Mouse (Mus musculus): ENCODE results near the gene Grap. TPM values are rescaled to one million over a fixed set of nuclear protein-coding genes. Genes with fewer than 3 reads are reported as not detected.

Gene Grap
- polyA plus RNA-seq, 1 experiment from 2014 or later, result 10.3 TPM

- no peak overlapping the region for H3K9ac ChIP-seq (ENCODE audit: low read length)
- no peak overlapping the region for H3K27ac ChIP-seq (replicated peaks in 1 of 2; ENCODE audit: control insufficient read depth in 1 of 2, insufficient read depth in 1 of 2, low read depth in 2 of 2, low read length in 2 of 2)
- H3K9me3 ChIP-seq (ENCODE audit: control insufficient read depth, low read length), result no peaks in the 10 kb centered on the region
- H3K36me3 ChIP-seq (ENCODE audit: control insufficient read depth, insufficient read depth, low read length), result no peaks in the 10 kb centered on the region
- H3K27me3 ChIP-seq (ENCODE audit: control insufficient read depth, insufficient read depth, low read length), result no peaks in the 10 kb centered on the region
- no peak overlapping the region for H3K4me2 ChIP-seq (ENCODE audit: low read length)
- WGBS, result 88% methylated on average over 5 of the region's 5 CpGs
- H3K4me3 ChIP-seq (ENCODE audit: control insufficient read depth in 1 of 2, insufficient read depth in 1 of 2, low read depth in 1 of 2, low read length in 2 of 2), result no peak overlapping the region
- H3K4me1 ChIP-seq (ENCODE audit: control insufficient read depth in 2 of 2, insufficient read depth in 2 of 2, low read length in 2 of 2), result peaks cover 13 to 15% of the 10 kb centered on the region in 2 experiments
- no peak for ATAC-seq (ENCODE audit: insufficient number of reproducible peaks, insufficient read depth, low FRiP score, low read depth)
Measured at GRCm38 (mm10) chr11:61692996-61693395, 39.9 kb downstream of the Grap start.

- Histone ChIP-seq H3K27ac (replicated peaks in 1 of 2; ENCODE audit: control insufficient read depth in 1 of 2, insufficient read depth in 1 of 2, low read depth in 2 of 2, low read length in 2 of 2) (no peak overlapping the region), H3K36me3 (ENCODE audit: control insufficient read depth, insufficient read depth, low read length) (no peaks in the 10 kb centered on the region), H3K4me3 (ENCODE audit: control insufficient read depth in 1 of 2, insufficient read depth in 1 of 2, low read depth in 1 of 2, low read length in 2 of 2) (no peak overlapping the region), H3K9ac (ENCODE audit: low read length) (no peak overlapping the region), H3K4me1 (ENCODE audit: control insufficient read depth in 2 of 2, insufficient read depth in 2 of 2, low read length in 2 of 2) (no peaks in the 10 kb centered on the region), H3K4me2 (ENCODE audit: low read length) (no peak overlapping the region), H3K27me3 (ENCODE audit: control insufficient read depth, insufficient read depth, low read length) (no peaks in the 10 kb centered on the region), H3K9me3 (ENCODE audit: control insufficient read depth, low read length) (no peaks in the 10 kb centered on the region)
- ATAC-seq (ENCODE audit: insufficient number of reproducible peaks, insufficient read depth, low FRiP score, low read depth), result no peak
Measured at GRCm38 (mm10) chr11:61698852-61699251, 45.8 kb downstream of the Grap start.

GRCm38 (mm10) chr11:61699460-61699859, 46.4 kb downstream of the Grap start:
- no peak for ATAC-seq (ENCODE audit: insufficient number of reproducible peaks, insufficient read depth, low FRiP score, low read depth)
- WGBS, result 89% methylated on average over 5 of the region's 5 CpGs
- Histone ChIP-seq H3K36me3 (ENCODE audit: control insufficient read depth, insufficient read depth, low read length) (no peaks in the 10 kb centered on the region), H3K4me2 (ENCODE audit: low read length) (no peak overlapping the region), H3K27ac (replicated peaks in 1 of 2; ENCODE audit: control insufficient read depth in 1 of 2, insufficient read depth in 1 of 2, low read depth in 2 of 2, low read length in 2 of 2) (no peak overlapping the region), H3K4me3 (ENCODE audit: control insufficient read depth in 1 of 2, insufficient read depth in 1 of 2, low read depth in 1 of 2, low read length in 2 of 2) (no peak overlapping the region), H3K9ac (ENCODE audit: low read length) (no peak overlapping the region), H3K4me1 (ENCODE audit: control insufficient read depth in 2 of 2, insufficient read depth in 2 of 2, low read length in 2 of 2) (no peaks in the 10 kb centered on the region), H3K27me3 (ENCODE audit: control insufficient read depth, insufficient read depth, low read length) (no peaks in the 10 kb centered on the region), H3K9me3 (ENCODE audit: control insufficient read depth, low read length) (no peaks in the 10 kb centered on the region)

- Histone ChIP-seq H3K27me3 (ENCODE audit: control insufficient read depth, insufficient read depth, low read length) (no peaks in the 10 kb centered on the region), H3K27ac (replicated peaks in 1 of 2; ENCODE audit: control insufficient read depth in 1 of 2, insufficient read depth in 1 of 2, low read depth in 2 of 2, low read length in 2 of 2) (no peak overlapping the region)
- peak; percentile 26; the same call in 1 of the 2 replicates for ATAC-seq (ENCODE audit: insufficient number of reproducible peaks, insufficient read depth, low FRiP score, low read depth)
Measured at GRCm38 (mm10) chr11:61699933-61700332, 46.9 kb downstream of the Grap start.

GRCm38 (mm10) chr11:61701696-61702095, 48.6 kb downstream of the Grap start:
- H3K36me3 ChIP-seq (ENCODE audit: control insufficient read depth, insufficient read depth, low read length), result no peaks in the 10 kb centered on the region

More at GRCm38 (mm10) chr11:61699933-61700332, 46.9 kb downstream of the Grap start:
- 63% methylated on average over 4 of the region's 4 CpGs for WGBS
- no peak overlapping the region for H3K4me3 ChIP-seq (ENCODE audit: control insufficient read depth in 1 of 2, insufficient read depth in 1 of 2, low read depth in 1 of 2, low read length in 2 of 2)
- no peak overlapping the region for H3K4me2 ChIP-seq (ENCODE audit: low read length)
- no peak overlapping the region for H3K9ac ChIP-seq (ENCODE audit: low read length)
- no peaks in the 10 kb centered on the region for H3K9me3 ChIP-seq (ENCODE audit: control insufficient read depth, low read length)
- H3K4me1 ChIP-seq (ENCODE audit: control insufficient read depth in 2 of 2, insufficient read depth in 2 of 2, low read length in 2 of 2), result no peaks in the 10 kb centered on the region
- H3K36me3 ChIP-seq (ENCODE audit: control insufficient read depth, insufficient read depth, low read length), result no peaks in the 10 kb centered on the region

GRCm38 (mm10) chr11:61702494-61702893, 49.4 kb downstream of the Grap start:
- no peak overlapping the region for H3K9ac ChIP-seq (ENCODE audit: low read length)
- H3K36me3 ChIP-seq (ENCODE audit: control insufficient read depth, insufficient read depth, low read length), result no peaks in the 10 kb centered on the region
- H3K27ac ChIP-seq (replicated peaks in 1 of 2; ENCODE audit: control insufficient read depth in 1 of 2, insufficient read depth in 1 of 2, low read depth in 2 of 2, low read length in 2 of 2), result no peak overlapping the region
- ATAC-seq (ENCODE audit: insufficient number of reproducible peaks, insufficient read depth, low FRiP score, low read depth), result no peak
- WGBS, result 86% methylated on average over 5 of the region's 5 CpGs
- H3K4me2 ChIP-seq (ENCODE audit: low read length), result no peak overlapping the region
- H3K4me3 ChIP-seq (ENCODE audit: control insufficient read depth in 1 of 2, insufficient read depth in 1 of 2, low read depth in 1 of 2, low read length in 2 of 2), result no peak overlapping the region
- no peaks in the 10 kb centered on the region for H3K27me3 ChIP-seq (ENCODE audit: control insufficient read depth, insufficient read depth, low read length)
- H3K4me1 ChIP-seq (ENCODE audit: control insufficient read depth in 2 of 2, insufficient read depth in 2 of 2, low read length in 2 of 2), result no peaks in the 10 kb centered on the region
- H3K9me3 ChIP-seq (ENCODE audit: control insufficient read depth, low read length), result no peaks in the 10 kb centered on the region

More at GRCm38 (mm10) chr11:61701696-61702095, 48.6 kb downstream of the Grap start:
- ATAC-seq (ENCODE audit: insufficient number of reproducible peaks, insufficient read depth, low FRiP score, low read depth), result no peak
- Histone ChIP-seq H3K9ac (ENCODE audit: low read length) (no peak overlapping the region), H3K27me3 (ENCODE audit: control insufficient read depth, insufficient read depth, low read length) (no peaks in the 10 kb centered on the region), H3K4me2 (ENCODE audit: low read length) (no peak overlapping the region), H3K4me1 (ENCODE audit: control insufficient read depth in 2 of 2, insufficient read depth in 2 of 2, low read length in 2 of 2) (no peaks in the 10 kb centered on the region), H3K9me3 (ENCODE audit: control insufficient read depth, low read length) (no peaks in the 10 kb centered on the region), H3K27ac (replicated peaks in 1 of 2; ENCODE audit: control insufficient read depth in 1 of 2, insufficient read depth in 1 of 2, low read depth in 2 of 2, low read length in 2 of 2) (no peak overlapping the region), H3K4me3 (ENCODE audit: control insufficient read depth in 1 of 2, insufficient read depth in 1 of 2, low read depth in 1 of 2, low read length in 2 of 2) (no peak overlapping the region)
- WGBS, result 82% methylated on average over 5 of the region's 5 CpGs

- no peaks in the 10 kb centered on the region for H3K27me3 ChIP-seq (ENCODE audit: control insufficient read depth, insufficient read depth, low read length)
- H3K9me3 ChIP-seq (ENCODE audit: control insufficient read depth, low read length), result no peaks in the 10 kb centered on the region
- no peak overlapping the region for H3K4me2 ChIP-seq (ENCODE audit: low read length)
- no peak overlapping the region for H3K27ac ChIP-seq (replicated peaks in 1 of 2; ENCODE audit: control insufficient read depth in 1 of 2, insufficient read depth in 1 of 2, low read depth in 2 of 2, low read length in 2 of 2)
- no peaks in the 10 kb centered on the region for H3K36me3 ChIP-seq (ENCODE audit: control insufficient read depth, insufficient read depth, low read length)
- no peaks in the 10 kb centered on the region for H3K4me1 ChIP-seq (ENCODE audit: control insufficient read depth in 2 of 2, insufficient read depth in 2 of 2, low read length in 2 of 2)
- no peak for ATAC-seq (ENCODE audit: insufficient number of reproducible peaks, insufficient read depth, low FRiP score, low read depth)
- no peak overlapping the region for H3K4me3 ChIP-seq (ENCODE audit: control insufficient read depth in 1 of 2, insufficient read depth in 1 of 2, low read depth in 1 of 2, low read length in 2 of 2)
- WGBS, result 92% methylated on average over 2 of the region's 2 CpGs
- no peak overlapping the region for H3K9ac ChIP-seq (ENCODE audit: low read length)
Measured at GRCm38 (mm10) chr11:61705581-61705980, 52.5 kb downstream of the Grap start.

- WGBS, result 32% methylated on average over 4 of the region's 4 CpGs
- ATAC-seq (ENCODE audit: insufficient number of reproducible peaks, insufficient read depth, low FRiP score, low read depth), result no peak
- H3K27ac ChIP-seq (replicated peaks in 1 of 2; ENCODE audit: control insufficient read depth in 1 of 2, insufficient read depth in 1 of 2, low read depth in 2 of 2, low read length in 2 of 2), result no peak overlapping the region
Measured at GRCm38 (mm10) chr11:61706232-61706631, 53.2 kb downstream of the Grap start.

More at GRCm38 (mm10) chr11:61706232-61706631, 53.2 kb downstream of the Grap start:
- Histone ChIP-seq H3K4me3 (ENCODE audit: control insufficient read depth in 1 of 2, insufficient read depth in 1 of 2, low read depth in 1 of 2, low read length in 2 of 2) (no peak overlapping the region), H3K4me1 (ENCODE audit: control insufficient read depth in 2 of 2, insufficient read depth in 2 of 2, low read length in 2 of 2) (no peaks in the 10 kb centered on the region), H3K9ac (ENCODE audit: low read length) (no peak overlapping the region), H3K9me3 (ENCODE audit: control insufficient read depth, low read length) (no peaks in the 10 kb centered on the region), H3K4me2 (ENCODE audit: low read length) (no peak overlapping the region), H3K27me3 (ENCODE audit: control insufficient read depth, insufficient read depth, low read length) (no peaks in the 10 kb centered on the region), H3K36me3 (ENCODE audit: control insufficient read depth, insufficient read depth, low read length) (no peaks in the 10 kb centered on the region)
